Mouse (Mus musculus) stomach, postnatal 0 days (tissue): ENCODE measurements around the gene Ccdc130.

Experiments used
- CTCF ChIP-seq: IDR thresholded peaks from 2 replicates; pipeline ENCODE4 v1.5.1; 2016; ENCODE audit warnings: antibody characterized with exemption, low read depth, mild to moderate bottlenecking, moderate library complexity
- EP300 ChIP-seq: optimal IDR thresholded peaks from 2 replicates; pipeline ENCODE3; 2016; ENCODE audit warnings: antibody characterized with exemption

DNA sequence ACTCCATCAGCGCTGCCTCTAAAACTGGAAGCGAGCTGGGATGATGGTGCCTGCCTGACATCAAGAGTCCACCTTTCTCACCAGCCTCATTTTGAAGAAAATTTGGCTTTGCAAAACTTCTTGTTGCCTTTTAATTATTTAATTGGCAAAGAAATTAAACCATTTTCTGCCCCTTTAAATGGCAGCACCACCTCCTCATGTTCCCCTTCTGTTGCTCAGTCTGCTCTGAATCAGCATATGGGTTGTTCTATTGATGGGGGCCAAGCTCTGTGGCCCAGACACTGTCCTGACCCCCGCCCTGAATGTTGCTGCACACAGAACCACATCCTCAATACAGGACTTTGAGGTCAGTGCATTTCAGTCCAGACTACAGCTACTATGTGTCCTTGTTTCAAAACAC lies 3.8 kb upstream of the Ccdc130 start:
- TF ChIP-seq CTCF (no peak), EP300 (no peak)
